Mouse (Mus musculus): Measurements from ENCODE around the gene Irf2bpl. TPM values are rescaled to one million over a fixed set of nuclear protein-coding genes. Genes with fewer than 3 reads are reported as not detected.
A peak's percentile ranks its signal among the peaks of the same experiment; 100 is the strongest.

The Irf2bpl gene
- total and polyA plus RNA-seq, 2 experiments: 6.8 to 10.8 TPM

DNA sequence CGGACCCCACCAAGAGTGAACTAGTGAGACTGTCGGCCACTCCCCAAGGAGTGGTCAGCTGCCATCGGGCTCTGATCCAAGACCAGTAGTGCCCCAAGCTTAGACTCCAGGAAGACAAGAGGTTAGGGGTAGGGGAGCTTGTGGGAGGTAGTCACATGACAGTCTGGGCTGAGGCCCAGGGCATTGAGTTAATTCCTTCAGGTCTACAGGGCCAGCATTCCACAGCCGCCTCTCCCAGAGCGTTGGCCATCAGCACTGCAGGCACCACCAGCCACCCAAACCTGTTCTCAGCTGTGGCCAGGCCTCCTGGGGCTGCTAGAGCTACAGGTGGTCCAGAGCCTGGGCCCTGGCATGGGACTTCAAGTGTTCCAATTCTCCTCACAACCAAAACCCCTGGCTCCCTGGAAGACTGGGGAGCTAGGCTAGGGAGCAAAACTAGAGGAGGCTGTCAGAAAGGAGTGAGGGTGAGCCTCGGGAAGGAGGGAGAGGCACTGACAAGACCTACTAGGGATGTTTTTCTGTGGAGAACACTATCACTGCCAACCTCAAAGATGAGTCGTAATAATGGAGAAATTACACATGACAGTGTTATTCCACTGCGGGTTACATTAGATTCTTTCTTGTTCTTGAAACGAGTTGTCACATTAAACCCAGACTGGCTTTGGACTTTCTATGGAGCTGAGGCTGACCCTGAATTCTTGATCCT is 12.1 kb downstream of the Irf2bpl start:
- H3K79me2 ChIP-seq (ENCODE audit: control insufficient read depth, insufficient read depth, low read length): no peaks in the 10 kb centered on the region
- no peak for DNase-seq (ENCODE audit: extremely low read depth, low read depth, low spot score)
- H3K27ac ChIP-seq (replicated peaks; ENCODE audit: insufficient read depth, low read depth, low read length): no peak overlapping the region
- no peaks in the 10 kb centered on the region for H3K4me1 ChIP-seq (ENCODE audit: control insufficient read depth, insufficient read depth, low read length)
- 79% methylated on average over 9 of the region's 9 CpGs for WGBS
- TF ChIP-seq POLR2A (IDR thresholded peaks at IDR 0.05; ENCODE audit: extremely low read depth, insufficient read depth, low read length) (no peak), CTCF (IDR thresholded peaks at IDR 0.05; ENCODE audit: low read depth, low read length) (no peak)
- H3K36me3 ChIP-seq (ENCODE audit: control insufficient read depth, insufficient read depth, low read length): no peaks in the 10 kb centered on the region
- H3K4me3 ChIP-seq (ENCODE audit: insufficient read depth, low read depth, low read length): no peak overlapping the region
- no peak overlapping the region for H3K9ac ChIP-seq (ENCODE audit: low read depth, low read length)
- H3K27me3 ChIP-seq (ENCODE audit: control insufficient read depth, insufficient read depth, low read length): no peaks in the 10 kb centered on the region

DNA sequence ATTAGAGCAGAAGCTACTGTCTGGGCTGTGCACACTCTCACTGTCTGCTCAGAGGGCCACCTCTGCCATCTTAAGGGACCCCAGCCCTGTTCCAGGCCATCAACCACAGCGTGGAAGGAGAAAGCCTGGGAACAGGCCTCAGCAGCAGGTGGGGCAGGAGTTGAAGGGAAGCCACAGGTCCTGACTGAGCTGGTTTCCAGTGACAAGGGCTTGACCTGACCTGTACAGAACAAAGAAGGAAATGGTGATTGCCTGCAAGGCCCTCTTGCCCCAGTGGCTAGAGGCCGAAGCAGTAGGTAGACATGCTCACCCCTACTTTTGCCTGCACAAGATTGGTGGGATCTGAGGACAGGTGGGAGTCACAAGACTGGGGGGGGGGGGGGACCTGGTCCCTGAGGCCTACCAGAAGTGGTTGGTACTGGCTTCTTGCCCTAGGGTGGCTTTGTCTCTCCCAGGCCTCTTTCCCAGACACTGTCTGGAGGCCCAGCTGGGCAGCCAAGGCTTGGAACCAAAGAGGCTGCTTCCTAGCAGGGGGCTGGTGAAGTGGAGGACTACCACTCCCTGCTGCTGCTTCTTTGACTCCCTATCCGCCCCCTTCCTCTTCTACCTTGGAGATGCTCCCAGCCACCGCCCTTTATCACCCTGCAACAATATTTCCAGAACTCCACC is 12.8 kb downstream of the Irf2bpl start:
- no peaks in the 10 kb centered on the region for H3K36me3 ChIP-seq (ENCODE audit: control insufficient read depth, insufficient read depth, low read length)
- H3K4me1 ChIP-seq (ENCODE audit: control insufficient read depth, insufficient read depth, low read length): no peaks in the 10 kb centered on the region
- no peak for DNase-seq (ENCODE audit: extremely low read depth, low read depth, low spot score)
- no peak overlapping the region for H3K4me3 ChIP-seq (ENCODE audit: insufficient read depth, low read depth, low read length)
- no peaks in the 10 kb centered on the region for H3K79me2 ChIP-seq (ENCODE audit: control insufficient read depth, insufficient read depth, low read length)
- H3K9ac ChIP-seq (ENCODE audit: low read depth, low read length): no peak overlapping the region
- WGBS: 91% methylated on average over 4 of the region's 4 CpGs
- no peak for TF ChIP-seq CTCF (IDR thresholded peaks at IDR 0.05; ENCODE audit: low read depth, low read length)
- no peak for TF ChIP-seq POLR2A (IDR thresholded peaks at IDR 0.05; ENCODE audit: extremely low read depth, insufficient read depth, low read length)
- no peak overlapping the region for H3K27ac ChIP-seq (replicated peaks; ENCODE audit: insufficient read depth, low read depth, low read length)
- no peaks in the 10 kb centered on the region for H3K27me3 ChIP-seq (ENCODE audit: control insufficient read depth, insufficient read depth, low read length)

DNA sequence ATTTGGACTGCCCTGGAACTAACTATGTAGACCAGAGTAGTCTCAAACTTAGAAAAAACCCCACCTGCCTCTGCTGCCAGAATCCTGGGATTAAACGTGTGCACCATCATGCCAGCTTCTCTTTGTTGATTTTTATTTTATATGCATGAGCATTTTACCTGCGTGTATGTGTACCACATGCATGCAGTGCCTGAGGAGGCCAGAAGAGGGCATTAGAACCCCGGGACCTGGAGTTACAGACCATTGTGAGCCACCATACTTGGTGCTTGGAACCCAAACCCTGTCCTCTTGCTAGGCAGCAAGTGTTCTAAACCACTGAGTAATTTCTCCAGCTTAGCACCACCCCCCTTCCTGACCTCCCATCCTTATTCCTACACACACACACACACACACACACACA is 13.6 kb downstream of the Irf2bpl start:
- Histone ChIP-seq H3K9ac (ENCODE audit: low read depth, low read length) (no peak overlapping the region), H3K79me2 (ENCODE audit: control insufficient read depth, insufficient read depth, low read length) (no peaks in the 10 kb centered on the region), H3K4me1 (ENCODE audit: control insufficient read depth, insufficient read depth, low read length) (no peaks in the 10 kb centered on the region), H3K4me3 (ENCODE audit: insufficient read depth, low read depth, low read length) (no peak overlapping the region), H3K27me3 (ENCODE audit: control insufficient read depth, insufficient read depth, low read length) (no peaks in the 10 kb centered on the region), H3K36me3 (ENCODE audit: control insufficient read depth, insufficient read depth, low read length) (no peaks in the 10 kb centered on the region), H3K27ac (replicated peaks; ENCODE audit: insufficient read depth, low read depth, low read length) (no peak overlapping the region)
- 95% methylated on average over 3 of the region's 3 CpGs for WGBS
- DNase-seq (ENCODE audit: extremely low read depth, low read depth, low spot score): no peak
- TF ChIP-seq POLR2A (IDR thresholded peaks at IDR 0.05; ENCODE audit: extremely low read depth, insufficient read depth, low read length): no peak
- TF ChIP-seq CTCF (IDR thresholded peaks at IDR 0.05; ENCODE audit: low read depth, low read length): no peak

DNA sequence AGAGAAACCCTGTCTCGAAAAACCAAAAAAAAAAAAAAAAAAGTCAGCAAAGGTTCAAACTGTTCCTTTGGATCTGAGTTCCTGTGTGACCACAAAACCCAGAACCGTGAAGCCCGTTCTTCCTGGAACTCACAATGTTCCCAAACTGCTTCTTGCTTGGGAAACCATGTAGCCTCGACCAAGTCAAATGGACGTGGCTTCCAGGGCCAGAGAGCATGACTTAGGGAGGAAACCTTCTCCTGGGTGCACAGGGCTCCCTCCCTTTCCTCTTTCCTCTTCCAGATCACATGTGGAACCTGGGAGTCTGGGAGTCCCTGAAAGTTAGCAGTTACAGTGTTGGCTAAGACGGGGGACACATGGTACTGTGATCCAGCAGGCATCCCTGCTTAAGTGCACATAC is 14.8 kb downstream of the Irf2bpl start:
- WGBS: 86% methylated on average over 6 of the region's 6 CpGs
- TF ChIP-seq POLR2A (IDR thresholded peaks at IDR 0.05; ENCODE audit: extremely low read depth, insufficient read depth, low read length) (no peak), CTCF (IDR thresholded peaks at IDR 0.05; ENCODE audit: low read depth, low read length) (no peak)
- no peaks in the 10 kb centered on the region for H3K79me2 ChIP-seq (ENCODE audit: control insufficient read depth, insufficient read depth, low read length)
- no peaks in the 10 kb centered on the region for H3K36me3 ChIP-seq (ENCODE audit: control insufficient read depth, insufficient read depth, low read length)
- H3K4me3 ChIP-seq (ENCODE audit: insufficient read depth, low read depth, low read length): no peak overlapping the region
- H3K27ac ChIP-seq (replicated peaks; ENCODE audit: insufficient read depth, low read depth, low read length): no peak overlapping the region
- no peak for DNase-seq (ENCODE audit: extremely low read depth, low read depth, low spot score)
- no peaks in the 10 kb centered on the region for H3K27me3 ChIP-seq (ENCODE audit: control insufficient read depth, insufficient read depth, low read length)
- no peaks in the 10 kb centered on the region for H3K4me1 ChIP-seq (ENCODE audit: control insufficient read depth, insufficient read depth, low read length)
- no peak overlapping the region for H3K9ac ChIP-seq (ENCODE audit: low read depth, low read length)

DNA sequence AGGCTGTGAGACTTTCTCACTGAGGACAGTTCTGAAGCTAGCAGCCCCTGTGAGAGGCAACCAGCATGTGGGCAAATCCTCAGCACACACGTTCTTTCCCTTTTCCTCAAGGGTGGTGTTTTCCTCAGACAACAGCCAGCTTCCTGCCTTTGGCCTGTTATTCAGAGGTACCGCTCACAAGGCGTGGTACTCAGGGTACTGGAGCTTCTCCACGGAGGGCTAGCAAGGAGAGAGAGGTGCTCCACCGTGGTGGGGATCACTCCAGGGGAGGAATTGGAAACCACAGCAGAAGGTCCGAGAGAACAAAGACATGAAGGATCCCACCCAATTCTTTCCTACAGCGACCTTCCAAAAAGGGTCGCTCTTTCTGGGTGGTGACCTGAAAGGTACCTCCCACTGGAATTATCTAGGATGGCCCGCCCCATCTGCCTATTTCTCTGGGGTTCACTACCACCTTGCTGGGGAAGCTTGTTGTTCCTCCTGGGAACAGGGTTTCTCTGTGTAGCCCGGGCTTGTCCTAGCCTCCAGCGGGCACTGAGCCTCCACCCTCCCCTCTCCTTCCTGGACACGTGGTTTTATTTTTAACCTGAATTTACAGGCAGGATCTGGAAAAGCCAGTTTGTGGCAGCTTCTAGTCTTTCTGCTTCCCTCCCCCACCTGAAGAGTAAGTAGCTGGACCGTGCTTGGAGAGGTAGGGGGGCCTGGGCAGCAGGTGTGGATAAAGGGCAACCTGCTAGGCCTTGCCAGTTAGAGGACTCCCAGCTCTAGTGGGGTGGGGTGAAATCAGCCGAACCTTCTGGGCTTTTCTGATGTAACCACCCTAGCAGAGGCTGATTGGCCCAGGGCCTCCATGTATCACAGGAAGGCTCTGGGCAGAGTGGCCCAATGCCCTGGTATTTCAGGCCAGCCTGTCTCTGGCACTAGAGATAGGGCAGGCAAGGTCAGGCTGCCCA is 17.1 kb downstream of the Irf2bpl start:
- WGBS: 54% methylated on average over 14 of the region's 14 CpGs

More for the DNA sequence above, 17.1 kb downstream of the Irf2bpl start:
- Histone ChIP-seq H3K27me3 (ENCODE audit: control insufficient read depth, insufficient read depth, low read length) (no peaks in the 10 kb centered on the region), H3K79me2 (ENCODE audit: control insufficient read depth, insufficient read depth, low read length) (no peaks in the 10 kb centered on the region), H3K4me3 (ENCODE audit: insufficient read depth, low read depth, low read length) (no peak overlapping the region), H3K27ac (replicated peaks; ENCODE audit: insufficient read depth, low read depth, low read length) (peak overlapping the region; percentile 29), H3K36me3 (ENCODE audit: control insufficient read depth, insufficient read depth, low read length) (no peaks in the 10 kb centered on the region), H3K4me1 (ENCODE audit: control insufficient read depth, insufficient read depth, low read length) (no peaks in the 10 kb centered on the region), H3K9ac (ENCODE audit: low read depth, low read length) (no peak overlapping the region)
- TF ChIP-seq POLR2A (IDR thresholded peaks at IDR 0.05; ENCODE audit: extremely low read depth, insufficient read depth, low read length): no peak
- TF ChIP-seq CTCF (IDR thresholded peaks at IDR 0.05; ENCODE audit: low read depth, low read length): no peak
- peak; percentile 93 for DNase-seq (ENCODE audit: extremely low read depth, low read depth, low spot score)
